Mouse (Mus musculus) heart, adult 2 months (tissue): ENCODE results near the gene Rpl22.

Experiments used
- CTCF ChIP-seq: fragments of 200-600 bp; IDR thresholded peaks from 2 replicates; pipeline ENCODE4 v1.8.1; 2022; ENCODE audit warnings: antibody characterized with exemption, mild to moderate bottlenecking, moderate library complexity
- POLR2A ChIP-seq: fragments of 200-500 bp; IDR thresholded peaks from 2 replicates; pipeline ENCODE4 v1.6.1; 2011; ENCODE audit warnings: mild to moderate bottlenecking, low read depth, low read length, control low read depth; ENCODE audit not compliant: insufficient read depth

DNA sequence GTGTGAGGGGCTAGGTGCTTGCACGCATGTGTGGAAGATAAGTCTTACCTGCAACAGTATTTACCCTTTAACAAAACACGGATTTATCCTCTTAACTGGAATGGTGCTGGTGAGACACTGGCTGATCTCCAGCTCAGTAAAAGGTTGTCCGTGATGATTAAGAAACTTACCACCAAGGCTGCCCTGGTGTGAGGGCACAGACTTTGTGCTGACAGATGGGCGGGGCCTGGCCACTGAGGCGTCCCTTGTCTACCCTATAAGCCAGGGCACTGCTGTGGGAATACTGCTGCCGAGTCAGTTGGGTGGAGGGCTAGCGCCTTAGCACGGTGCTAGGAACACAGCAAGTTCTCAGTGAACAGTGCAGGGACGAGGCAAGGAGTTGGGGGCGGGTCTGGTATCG, 23.5 kb upstream of the Rpl22 start:
- TF ChIP-seq CTCF: no peak
- no peak for TF ChIP-seq POLR2A
